Mouse (Mus musculus): ENCODE results near the gene Abcb10.

The Abcb10 gene

DNA sequence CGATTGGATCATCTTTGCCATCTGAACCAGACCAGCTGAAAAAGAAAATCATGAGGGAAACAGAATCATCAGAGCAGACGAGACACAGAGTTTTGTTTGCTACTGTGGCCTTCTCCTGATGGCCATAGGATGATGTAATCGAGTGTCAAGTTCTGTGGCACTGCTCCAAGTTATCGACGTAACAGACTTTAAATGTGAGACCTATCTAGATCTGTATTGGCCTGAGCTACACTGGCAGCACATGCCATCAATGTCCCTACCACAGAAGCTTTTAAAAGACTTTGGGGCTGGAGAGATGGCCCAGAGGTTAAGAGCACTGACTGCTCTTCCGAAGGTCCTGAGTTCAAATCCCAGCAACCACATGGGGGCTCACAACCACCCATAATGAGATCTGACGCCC lies 80.3 kb downstream of the Abcb10 start:
- DNase-seq (ENCODE audit: low read depth, low spot score), result no peak
